8 mouse cellular contexts compared by ENCODE assay signal in the genomic region with DNA sequence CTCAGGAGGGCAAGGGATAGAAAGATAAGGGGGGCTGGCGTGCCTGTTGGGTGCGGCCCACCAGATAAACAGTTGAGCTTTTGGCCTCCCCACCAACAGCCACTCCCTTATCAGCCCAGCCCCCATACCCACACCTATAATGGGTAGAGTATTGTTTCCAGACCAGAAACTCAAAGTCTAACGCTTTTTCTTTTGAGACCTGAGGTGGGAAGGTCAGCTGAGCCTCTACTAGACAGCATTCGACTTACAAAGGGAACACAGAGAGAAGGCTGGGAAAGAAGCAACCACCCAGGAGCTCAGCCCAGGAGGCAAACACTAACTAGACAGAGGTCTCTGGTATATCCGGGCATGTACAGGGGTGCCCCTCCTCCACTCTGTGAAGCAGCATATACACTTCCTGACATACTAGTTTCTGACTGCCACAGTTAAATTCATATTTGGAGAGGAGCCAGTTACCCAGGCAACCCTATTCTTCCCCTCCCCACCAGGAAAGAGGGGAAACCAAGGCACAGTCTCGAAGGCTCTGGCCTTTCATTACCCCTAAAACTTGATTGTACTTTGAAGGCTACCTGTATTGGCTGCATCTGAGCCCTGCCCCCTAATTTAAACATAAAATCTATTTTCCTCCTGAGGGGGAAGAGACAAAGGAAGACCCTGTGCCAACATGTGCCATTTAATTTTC. TPM values are rescaled to one million over a fixed set of nuclear protein-coding genes. Genes with fewer than 3 reads are reported as not detected.
DNase-seq lines count a peak whose midpoint lies in the region; ATAC-seq and TF ChIP-seq lines count a peak whose summit lies in the region.

No protein-coding gene starts in this region.

- peaks cover 44% of the 10 kb centered on the region for H3K4me1 ChIP-seq in limb, embryonic 14.5 days (ENCODE audit: control insufficient read depth, insufficient read depth, low read length)
- H3K4me1 ChIP-seq in spleen, adult 2 months (ENCODE audit: control insufficient read depth, insufficient read depth, insufficient read length), result peaks cover 30% of the 10 kb centered on the region; the same call in 1 of the 2 replicates

- DNase-seq in cerebellum, adult 11-12 months, result peak; percentile 38
- DNase-seq in urinary bladder, postnatal 14 days (ENCODE audit: low spot score), result peak; percentile 48
- DNase-seq in urinary bladder, postnatal 25 days (ENCODE audit: low spot score), result no peak
- DNase-seq in limb, embryonic 14.5 days (ENCODE audit: low spot score), result no peak
- peak in 1 of 2 experiments; percentile 59 for DNase-seq in spleen, adult 2 months (ENCODE audit: low read depth in 1 of 2, low spot score in 2 of 2)
- no peak for DNase-seq in layer of hippocampus, postnatal 25 days (ENCODE audit: extremely low spot score in 1 of 2, low spot score in 1 of 2)

- H3K9me3 ChIP-seq in limb, embryonic 14.5 days (ENCODE audit: control insufficient read depth, low read length), result no peaks in the 10 kb centered on the region

- peak overlapping the region; percentile 43; the same call in 1 of the 2 replicates for H3K27ac ChIP-seq in limb, embryonic 14.5 days (replicated peaks; ENCODE audit: low read depth, low read length)
- peak overlapping the region; percentile 45 for H3K27ac ChIP-seq in spleen, adult 2 months (ENCODE audit: insufficient read depth, low read length)

- peak overlapping the region; percentile 84 for H3K4me3 ChIP-seq in limb, embryonic 14.5 days (replicated peaks; ENCODE audit: low read length)
- peak overlapping the region; percentile 2; the same call in 1 of the 2 replicates for H3K4me3 ChIP-seq in spleen, adult 2 months (ENCODE audit: extremely low read depth, insufficient read depth, insufficient read length)

- H3K36me3 ChIP-seq in limb, embryonic 14.5 days (ENCODE audit: control insufficient read depth, insufficient read depth, low read length), result peaks cover 50% of the 10 kb centered on the region
- H3K36me3 ChIP-seq in spleen, adult 2 months (ENCODE audit: control insufficient read depth, insufficient read depth, low read length), result peaks cover 37% of the 10 kb centered on the region

- no peaks in the 10 kb centered on the region for H3K27me3 ChIP-seq in limb, embryonic 14.5 days (ENCODE audit: control insufficient read depth, insufficient read depth, low read length)
- no peaks in the 10 kb centered on the region for H3K27me3 ChIP-seq in spleen, adult 2 months (ENCODE audit: control insufficient read depth, insufficient read depth, low read length)

- no peak for ATAC-seq in cerebellum, adult (ENCODE audit: insufficient number of reproducible peaks, low FRiP score, low TSS enrichment)
- ATAC-seq in limb, embryonic 14.5 days (ENCODE audit: low FRiP score, low read depth), result no peak
- ATAC-seq in frontal cortex, adult (ENCODE audit: low TSS enrichment), result no peak

- 36% methylated on average over 6 of the region's 6 CpGs for WGBS in limb, embryonic 14.5 days
- WGBS in spleen, adult 2 months, result 28% methylated on average over 6 of the region's 6 CpGs

- no peak for TF ChIP-seq POLR2A in limb, embryonic 14.5 days (IDR thresholded peaks at IDR 0.05; ENCODE audit: borderline replicate concordance, extremely low read depth, insufficient read depth, insufficient read length)
- no peak for TF ChIP-seq POLR2A in spleen, adult 2 months (IDR thresholded peaks at IDR 0.05; ENCODE audit: low read depth, low read length)

- no peak for TF ChIP-seq CTCF in spleen, adult 2 months (IDR thresholded peaks at IDR 0.05; ENCODE audit: extremely low read depth, insufficient read depth, insufficient read length, insufficient replicate concordance)

- H3K9ac ChIP-seq in limb, embryonic 14.5 days (ENCODE audit: low read depth, low read length, severe bottlenecking), result peak overlapping the region; percentile 92

- H3K4me2 ChIP-seq in limb, embryonic 14.5 days (replicated peaks; ENCODE audit: low read depth, low read length, severe bottlenecking), result peak overlapping the region; percentile 99

RNA-seq across cellular contexts. Expression of gene Pprc1, which starts 7.3 kb away (rescaled TPM):
- 61.5 and 76.4 TPM in 2 replicates for polyA plus RNA-seq in limb, embryonic 14.5 days (2012; rRNA removed)
- 40.5 and 50.5 TPM in 2 replicates for polyA plus RNA-seq in limb, embryonic 14.5 days (2014; fragmentation: Nextera tagmentation; extraction: Ambion mirVana)
- 28.5 and 30.7 TPM in 2 replicates for polyA plus RNA-seq in spleen, adult 2 months (2012; rRNA removed)
- total RNA-seq in layer of hippocampus, postnatal 25 days (2021), result 10 to 100 TPM; 28.1 to 34.8 TPM

RNA-seq across cellular contexts. Expression of gene Ldb1, which starts 7.6 kb away (rescaled TPM):
- 412 and 480 TPM in 2 replicates for polyA plus RNA-seq in limb, embryonic 14.5 days (2012; rRNA removed)
- 93.8 and 108 TPM in 2 replicates for polyA plus RNA-seq in limb, embryonic 14.5 days (2014; fragmentation: Nextera tagmentation; extraction: Ambion mirVana)
- polyA plus RNA-seq in spleen, adult 2 months (2012; rRNA removed), result 224 and 270 TPM in 2 replicates
- 100 to 1,000 TPM; 106 to 118 TPM for total RNA-seq in layer of hippocampus, postnatal 25 days (2021)

RNA-seq across cellular contexts. Expression of gene Hps6, which starts 34.1 kb away (rescaled TPM):
- 4.2 and 5.1 TPM in 2 replicates for polyA plus RNA-seq in limb, embryonic 14.5 days (2012; rRNA removed)
- polyA plus RNA-seq in limb, embryonic 14.5 days (2014; fragmentation: Nextera tagmentation; extraction: Ambion mirVana), result 5.6 and 6.0 TPM in 2 replicates
- 7.4 and 8.8 TPM in 2 replicates for polyA plus RNA-seq in spleen, adult 2 months (2012; rRNA removed)
- total RNA-seq in layer of hippocampus, postnatal 25 days (2021), result 1 to 10 TPM; 4.9 to 7.3 TPM

RNA-seq across cellular contexts. Expression of gene Nolc1, which starts 38.3 kb away (rescaled TPM):
- polyA plus RNA-seq in limb, embryonic 14.5 days (2012; rRNA removed), result 40.5 and 64.1 TPM in 2 replicates
- 73.5 and 74.7 TPM in 2 replicates for polyA plus RNA-seq in limb, embryonic 14.5 days (2014; fragmentation: Nextera tagmentation; extraction: Ambion mirVana)
- polyA plus RNA-seq in spleen, adult 2 months (2012; rRNA removed), result 10.3 TPM in 2 replicates
- total RNA-seq in layer of hippocampus, postnatal 25 days (2021), result 10 to 100 TPM; 44.7 to 48.4 TPM

RNA-seq across cellular contexts. Expression of gene Armh3, which starts 39.1 kb away (rescaled TPM):
- polyA plus RNA-seq in limb, embryonic 14.5 days (2012; rRNA removed), result 13.7 and 15.6 TPM in 2 replicates
- 13.6 and 15.7 TPM in 2 replicates for polyA plus RNA-seq in limb, embryonic 14.5 days (2014; fragmentation: Nextera tagmentation; extraction: Ambion mirVana)
- 5.6 TPM in 2 replicates for polyA plus RNA-seq in spleen, adult 2 months (2012; rRNA removed)
- total RNA-seq in layer of hippocampus, postnatal 25 days (2021), result 10 to 100 TPM; 19.9 to 20.3 TPM

Comparison
In these comparisons a context has a peak if more than half of its experiments do, and no peak if none do; other contexts are left out.
1. DNase-seq: peak in cerebellum, adult 11-12 months (single experiment) and urinary bladder, postnatal 14 days (single experiment); none in urinary bladder, postnatal 25 days (single experiment), limb, embryonic 14.5 days (single experiment) and layer of hippocampus, postnatal 25 days (0 of 2).